Mouse (Mus musculus): ENCODE data around the gene Trim28. TPM values are rescaled to one million over a fixed set of nuclear protein-coding genes. Genes with fewer than 3 reads are reported as not detected.

Gene Trim28
- polyA plus RNA-seq, 1 experiment, result 195 TPM

- 54% methylated on average over 5 of the region's 5 CpGs for WGBS
- Histone ChIP-seq H3K4me3 (ENCODE audit: low read depth, low read length) (no peak overlapping the region), H3K4me1 (ENCODE audit: control insufficient read depth, insufficient read depth, insufficient read length, low read length) (no peaks in the 10 kb centered on the region), H3K36me3 (ENCODE audit: control insufficient read depth, insufficient read depth, low read length) (no peaks in the 10 kb centered on the region), H3K27ac (ENCODE audit: insufficient read depth, low read depth, low read length) (no peak overlapping the region), H3K27me3 (ENCODE audit: control insufficient read depth, insufficient read depth, low read length) (no peaks in the 10 kb centered on the region)
- TF ChIP-seq CTCF (IDR thresholded peaks at IDR 0.05; ENCODE audit: extremely low read depth, insufficient read length, insufficient replicate concordance, low read depth, low read length), result no peak
- no peak for TF ChIP-seq POLR2A (IDR thresholded peaks at IDR 0.05; ENCODE audit: low read depth, low read length)
Observed at GRCm38 (mm10) chr7:13072293-13072692, 73.4 kb downstream of the Trim28 start.

Other genes with a start within 250 kb of the Trim28 start
- gene Zscan18, start 195.5 kb upstream of the Trim28 start, polyA plus RNA-seq (2012; rRNA removed), result 0.15 and 0.24 TPM in 2 replicates
- 0.11 and 0.22 TPM in 2 replicates for gene Zfp329, start 180.3 kb upstream of the Trim28 start, polyA plus RNA-seq (2012; rRNA removed)
- gene Zfp110, start 164.4 kb upstream of the Trim28 start, polyA plus RNA-seq (2012; rRNA removed), result 3.3 and 5.3 TPM in 2 replicates
- gene Zfp128, start 117.9 kb upstream of the Trim28 start, polyA plus RNA-seq (2012; rRNA removed), result 0.15 TPM in 2 replicates
- 4.0 and 5.6 TPM in 2 replicates for gene Zscan22, start 101.3 kb upstream of the Trim28 start, polyA plus RNA-seq (2012; rRNA removed)
- 1,663 and 2,242 TPM in 2 replicates for gene Rps5, start 76.8 kb upstream of the Trim28 start, polyA plus RNA-seq (2012; rRNA removed)
- 0.22 and 0.41 TPM in 2 replicates for gene Rnf225, start 71.7 kb upstream of the Trim28 start, polyA plus RNA-seq (2012; rRNA removed)
- 3.1 and 3.5 TPM in 2 replicates for gene Zfp324, start 33.3 kb upstream of the Trim28 start, polyA plus RNA-seq (2012; rRNA removed)
- 1.2 and 1.8 TPM in 2 replicates for gene Zfp446, start 21.3 kb upstream of the Trim28 start, polyA plus RNA-seq (2012; rRNA removed)
- 0.19 TPM in 1 of 2 replicates, not detected in the other for gene Slc27a5, start 922 bp upstream of the Trim28 start, polyA plus RNA-seq (2012; rRNA removed)
- 22.1 and 46.2 TPM in 2 replicates for gene Zbtb45, start 10.9 kb downstream of the Trim28 start, polyA plus RNA-seq (2012; rRNA removed)
- gene Chmp2a, start 35.7 kb downstream of the Trim28 start, polyA plus RNA-seq (2012; rRNA removed), result 58.3 and 102 TPM in 2 replicates
- gene Ube2m, start 39.2 kb downstream of the Trim28 start, polyA plus RNA-seq (2012; rRNA removed), result 56.0 and 93.7 TPM in 2 replicates
- gene Mzf1, start 55.6 kb downstream of the Trim28 start, polyA plus RNA-seq (2012; rRNA removed), result 0.66 and 0.95 TPM in 2 replicates
- gene Vmn1r85, start 96.1 kb downstream of the Trim28 start, polyA plus RNA-seq (2012; rRNA removed), result not detected in 2 replicates
- not detected in 2 replicates for gene Vmn1r86, start 120.8 kb downstream of the Trim28 start, polyA plus RNA-seq (2012; rRNA removed)
- not detected in 2 replicates for gene Vmn1r87, start 141.0 kb downstream of the Trim28 start, polyA plus RNA-seq (2012; rRNA removed)
- not detected in 2 replicates for gene Vmn1r88, start 160.5 kb downstream of the Trim28 start, polyA plus RNA-seq (2012; rRNA removed)
- not detected in 2 replicates for gene Vmn1r89, start 213.9 kb downstream of the Trim28 start, polyA plus RNA-seq (2012; rRNA removed)

Measured in small intestine, adult 2 months (tissue).